8 mouse cellular contexts compared by ENCODE assay signal in genomic region chr1:120357371-120358274, GRCm38 (mm10). TPM values are rescaled to one million over a fixed set of nuclear protein-coding genes. Genes with fewer than 3 reads are reported as not detected.
A peak's percentile ranks its signal among the peaks of the same experiment; 100 is the strongest.
DNase-seq lines count a peak whose midpoint lies in the region; ATAC-seq and TF ChIP-seq lines count a peak whose summit lies in the region.

No protein-coding gene starts in this region.

- no peak for TF ChIP-seq CTCF in Patski (IDR thresholded peaks at IDR 0.05)
- TF ChIP-seq CTCF in cerebellum, adult 2 months (IDR thresholded peaks at IDR 0.05; ENCODE audit: borderline replicate concordance, insufficient read depth, low read depth, low read length) = no peak
- TF ChIP-seq CTCF in hindbrain, postnatal 0 days (IDR thresholded peaks at IDR 0.05; ENCODE audit: low read depth) = no peak

- no peak overlapping the region for H3K9ac ChIP-seq in hindbrain, postnatal 0 days (replicated peaks; ENCODE audit: low read length)
- no peak overlapping the region for H3K9ac ChIP-seq in midbrain, embryonic 12.5 days (replicated peaks)

- no peak for TF ChIP-seq POLR2A in cerebellum, adult 2 months (IDR thresholded peaks at IDR 0.05; ENCODE audit: borderline replicate concordance, insufficient read depth, low read length)

- H3K4me2 ChIP-seq in hindbrain, postnatal 0 days (ENCODE audit: low read depth, low read length) = peak overlapping the region; percentile 29; the same call in 1 of the 2 replicates
- peak overlapping the region; percentile 28 for H3K4me2 ChIP-seq in midbrain, embryonic 12.5 days (replicated peaks)

- no peak overlapping the region for H3K27ac ChIP-seq in cerebellum, adult 2 months (ENCODE audit: insufficient read depth, low read length)
- no peak overlapping the region for H3K27ac ChIP-seq in hindbrain, postnatal 0 days
- H3K27ac ChIP-seq in midbrain, embryonic 12.5 days (replicated peaks) = no peak overlapping the region

- 8% methylated on average over 16 of the region's 16 CpGs for WGBS in cerebellum, adult 2 months
- 7% methylated on average over 16 of the region's 16 CpGs for WGBS in hindbrain, postnatal 0 days
- 7% methylated on average over 16 of the region's 16 CpGs for WGBS in midbrain, embryonic 12.5 days

- H3K4me1 ChIP-seq in cerebellum, adult 2 months (ENCODE audit: control insufficient read depth, insufficient read depth, low read length) = no peaks in the 10 kb centered on the region
- H3K4me1 ChIP-seq in hindbrain, postnatal 0 days (ENCODE audit: insufficient read depth, low read length) = 0 out of 2 replicates have a peak, but pooled peaks cover 4% of the 10 kb centered on the region
- H3K4me1 ChIP-seq in midbrain, embryonic 12.5 days = peaks cover 6% of the 10 kb centered on the region; the same call in 1 of the 2 replicates

- in situ Hi-C loops in Patski (cut with MboI; ENCODE audit: low pct_unique_long_range_greater_than_20kb) = no loop called here

- CTCF ChIA-PET in Patski (lab: Charles Lee) = interaction anchor here (1.4 kb wide), 1 partner anchor 13 kb away, joined by 3 read pairs; no protein-coding TSS in a partner anchor

- peak; percentile 55 for ATAC-seq in Patski
- ATAC-seq in hindbrain, postnatal 0 days = peak; percentile 79
- ATAC-seq in midbrain, embryonic 12.5 days (ENCODE audit: low FRiP score, low read depth) = peak; percentile 78

- POLR2A ChIA-PET in Patski (lab: Charles Lee) = no interaction called here

- H3K9me3 ChIP-seq in hindbrain, postnatal 0 days (ENCODE audit: low read length) = no peaks in the 10 kb centered on the region
- H3K9me3 ChIP-seq in midbrain, embryonic 12.5 days = no peaks in the 10 kb centered on the region

- H3K27me3 ChIP-seq in Patski = peaks cover 6% of the 10 kb centered on the region
- no peaks in the 10 kb centered on the region for H3K27me3 ChIP-seq in cerebellum, adult 2 months (ENCODE audit: control insufficient read depth, insufficient read depth, low read length)
- H3K27me3 ChIP-seq in hindbrain, postnatal 0 days (ENCODE audit: insufficient read depth, low read length) = no peaks in the 10 kb centered on the region
- H3K27me3 ChIP-seq in midbrain, embryonic 12.5 days = peaks cover 4% of the 10 kb centered on the region; the same call in 1 of the 2 replicates

- peak; percentile 3 for DNase-seq in Patski (ENCODE audit: low read depth, low spot score)
- peak; percentile 21 to 26 for DNase-seq in cerebellum, adult 2 months
- DNase-seq in frontal cortex, adult 2 months (ENCODE audit: extremely low spot score in 1 of 2, low spot score in 1 of 2) = peak; percentile 14 to 40
- DNase-seq in hindbrain, postnatal 0 days (ENCODE audit: low spot score) = peak; percentile 64
- peak; percentile 15 to 18 for DNase-seq in left cerebral cortex, postnatal 36 days (ENCODE audit: low spot score in 2 of 2)
- no peak for DNase-seq in thymus, postnatal 25 days
- DNase-seq in thymus, postnatal 36 days = no peak

- intact Hi-C loops in left cerebral cortex, postnatal 36 days (cut with DNase I) = no loop called here

- H3K36me3 ChIP-seq in hindbrain, postnatal 0 days (ENCODE audit: insufficient read depth, low read length) = no peaks in the 10 kb centered on the region
- H3K36me3 ChIP-seq in midbrain, embryonic 12.5 days = no peaks in the 10 kb centered on the region

- H3K4me3 ChIP-seq in cerebellum, adult 2 months (replicated peaks; ENCODE audit: insufficient read depth, low read depth, low read length) = no peak overlapping the region
- H3K4me3 ChIP-seq in hindbrain, postnatal 0 days (ENCODE audit: low read length) = no peak overlapping the region; the same call in 1 of the 2 replicates
- H3K4me3 ChIP-seq in midbrain, embryonic 12.5 days = 0 out of 2 replicates have a peak overlapping the region, but pooled peaks have one; percentile 9

RNA-seq across cellular contexts. Expression of gene C1ql2, which starts 17.2 kb away (rescaled TPM):
- polyA plus RNA-seq in Patski (2021) = not detected
- polyA plus RNA-seq in cerebellum, adult 2 months (2012; rRNA removed) = 2.9 and 3.0 TPM in 2 replicates
- polyA plus RNA-seq in frontal cortex, adult 2 months (2012; rRNA removed) = 0.48 and 0.70 TPM in 2 replicates
- total RNA-seq in hindbrain, postnatal 0 days (2014; rRNA removed) = 10.6 and 13.5 TPM in 2 replicates
- 7.0 and 7.9 TPM in 2 replicates for polyA plus RNA-seq in hindbrain, postnatal 0 days (2015; fragmentation: Nextera tagmentation; extraction: Ambion mirVana)
- 1 to 10 TPM; 3.8 to 5.8 TPM for total RNA-seq in left cerebral cortex, postnatal 36 days (2021)
- polyA plus RNA-seq in midbrain, embryonic 12.5 days (2016; fragmentation: Nextera tagmentation; extraction: Ambion mirVana) = 2.8 and 3.4 TPM in 2 replicates

Comparison
In these comparisons a context has a peak if more than half of its experiments do, and no peak if none do; other contexts are left out.
1. DNase-seq: peak in Patski (single experiment), cerebellum, adult 2 months (2 of 2), frontal cortex, adult 2 months (2 of 2), hindbrain, postnatal 0 days (single experiment) and left cerebral cortex, postnatal 36 days (2 of 2); none in thymus, postnatal 25 days (single experiment) and thymus, postnatal 36 days (0 of 2).
2. Peak in every context shown above with its lines, with median percentiles within 50 percentile points of each other: ATAC-seq.